Mouse (Mus musculus) heart, postnatal 14 days (tissue): ENCODE results near the gene Lrig1. TPM values are rescaled to one million over a fixed set of nuclear protein-coding genes. Genes with fewer than 3 reads are reported as not detected.
A peak's percentile ranks its signal among the peaks of the same experiment; 100 is the strongest.

Experiments
- DNase-seq, 2 experiments: peaks; one replicate each; pipeline ENCODE4 v3.0.0; 2021 to 2022
- intact Hi-C: fragments of 180-260 bp; cut with DNase I; formaldehyde crosslinking; loops from one replicate; pipeline ENCODE4 v1.15.1; 2025
- total RNA-seq, 2 experiments: library from RNA; stranded (reverse); gene quantifications; 2 replicates each; pipeline ENCODE4 v1.2.3; 2021

The Lrig1 gene
- total RNA-seq, 2 experiments from 2014 or later: 37.8 to 38.6 TPM

DNA sequence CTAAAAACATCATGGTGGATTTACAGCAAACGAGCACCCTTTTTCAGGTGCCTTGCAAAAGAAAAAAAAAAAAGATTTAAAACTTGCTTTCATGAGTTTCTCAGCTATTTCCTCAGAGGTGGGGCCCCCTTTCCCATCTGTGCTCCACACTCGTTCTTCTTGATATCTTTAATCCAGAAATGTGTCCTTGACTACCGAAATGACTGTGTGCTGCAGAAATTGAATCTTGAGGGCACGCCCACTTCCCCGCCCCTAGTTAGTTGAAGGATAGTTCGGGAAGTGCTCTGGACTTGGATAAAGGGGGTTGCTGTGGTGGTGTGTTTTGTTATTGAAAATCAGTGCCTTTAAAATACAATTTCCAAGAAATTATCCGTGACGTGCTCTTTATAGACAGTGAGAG, 654 bp upstream of the Lrig1 start:
- intact Hi-C loops: loop anchor here (5.0 to 10.0 kb wide), 3 partner anchors 112 to 267 kb away; no protein-coding TSS in a partner anchor
- peak; percentile 65 to 74 for DNase-seq

DNA sequence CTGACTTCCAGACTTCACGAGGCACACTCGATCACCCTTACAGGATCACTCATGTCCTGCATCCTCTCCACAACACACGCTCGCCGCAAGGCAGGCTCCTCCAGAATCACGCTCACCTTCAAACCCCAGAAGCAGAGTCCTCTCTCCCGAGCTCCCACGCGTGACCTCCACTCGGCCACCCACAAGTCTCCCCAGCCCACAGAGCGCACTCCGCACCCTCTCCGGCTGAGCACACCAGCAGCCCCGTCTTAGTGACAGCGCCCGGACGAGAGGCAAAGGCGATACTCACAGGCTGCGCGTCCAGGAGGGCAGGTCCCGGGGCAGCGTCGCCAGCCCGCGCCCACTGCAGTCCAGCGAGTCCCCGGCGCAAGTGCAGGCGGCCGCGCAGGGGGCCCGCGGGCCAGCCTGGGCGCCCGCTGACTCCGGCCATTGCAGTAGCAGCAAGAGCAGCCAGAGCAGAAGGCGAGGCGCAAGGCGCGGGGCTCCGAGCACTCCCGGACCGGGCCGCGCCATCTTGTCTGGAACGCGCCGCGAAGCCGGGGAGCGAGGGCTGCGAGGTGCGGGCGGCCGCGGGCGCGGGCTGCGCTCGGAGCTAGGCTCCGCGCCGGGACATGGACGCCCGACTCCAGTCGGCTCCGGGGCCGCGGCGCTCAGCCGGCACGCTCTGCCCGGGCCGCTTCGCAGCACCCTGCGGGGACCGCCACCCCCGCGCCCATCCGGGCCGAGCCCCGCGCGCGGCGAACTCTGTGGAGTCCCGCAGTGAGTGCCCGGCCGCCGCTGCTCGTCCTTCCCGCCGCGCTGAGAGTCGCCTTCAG, 578 bp downstream of the Lrig1 start:
- intact Hi-C loops: loop anchor here (5.0 kb wide), 3 partner anchors 37 to 77 kb away; no protein-coding TSS in a partner anchor
- DNase-seq: peak; percentile 56 to 60

DNA sequence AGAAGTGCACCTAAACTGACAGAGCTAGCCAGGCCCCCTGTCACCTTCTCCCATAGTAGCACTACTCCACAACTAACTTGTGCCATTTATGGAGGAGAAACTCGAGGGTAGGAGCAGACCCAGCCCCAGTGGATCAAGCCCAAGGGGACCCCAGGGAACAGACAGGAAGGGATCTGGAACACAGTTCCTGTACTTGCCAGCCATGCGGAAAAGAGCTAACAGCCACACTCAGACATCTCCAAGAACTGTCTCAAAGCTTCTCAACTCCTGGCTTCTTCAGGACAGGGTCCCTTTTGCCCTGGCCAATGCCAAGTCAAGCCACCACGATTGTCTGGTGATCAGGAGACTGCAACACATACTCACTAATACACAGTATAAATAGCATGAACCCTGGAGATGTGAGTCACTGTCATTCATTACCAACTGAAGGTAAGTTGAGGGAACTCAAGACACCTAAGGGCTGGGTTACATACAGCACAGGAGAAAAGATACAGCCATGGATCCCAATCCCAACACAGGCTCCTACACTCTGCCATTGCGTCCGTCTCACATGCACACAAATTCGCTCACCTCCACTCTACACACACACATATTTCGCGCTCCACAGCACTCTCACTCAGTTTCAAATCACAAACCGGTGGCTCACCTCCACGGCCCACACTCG, 1.3 kb downstream of the Lrig1 start:
- DNase-seq: no peak
- intact Hi-C loops: loop anchor here (5.0 kb wide), 3 partner anchors 36 to 76 kb away; no protein-coding TSS in a partner anchor

DNA sequence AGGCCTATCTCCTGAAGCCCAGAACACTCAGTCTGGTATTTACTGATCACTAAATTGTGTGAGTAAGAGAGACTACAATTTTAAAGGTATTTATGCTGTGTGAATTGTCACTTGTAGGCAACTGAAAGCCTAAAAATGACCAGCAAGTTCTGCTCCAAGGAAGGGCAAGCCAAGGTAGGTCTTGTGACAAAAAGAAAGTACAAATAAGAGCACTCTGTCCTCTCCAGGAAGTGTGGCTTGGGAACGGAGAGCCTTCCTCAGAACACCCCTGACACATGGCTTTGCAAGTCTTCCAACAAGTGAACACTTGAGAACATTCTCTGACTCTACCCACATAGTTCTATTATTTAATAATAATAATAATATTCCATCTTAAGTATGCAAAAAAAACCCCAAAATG, 2.5 kb downstream of the Lrig1 start:
- intact Hi-C loops: loop anchor here (5.0 kb wide), 3 partner anchors 35 to 75 kb away; no protein-coding TSS in a partner anchor
- no peak for DNase-seq

DNA sequence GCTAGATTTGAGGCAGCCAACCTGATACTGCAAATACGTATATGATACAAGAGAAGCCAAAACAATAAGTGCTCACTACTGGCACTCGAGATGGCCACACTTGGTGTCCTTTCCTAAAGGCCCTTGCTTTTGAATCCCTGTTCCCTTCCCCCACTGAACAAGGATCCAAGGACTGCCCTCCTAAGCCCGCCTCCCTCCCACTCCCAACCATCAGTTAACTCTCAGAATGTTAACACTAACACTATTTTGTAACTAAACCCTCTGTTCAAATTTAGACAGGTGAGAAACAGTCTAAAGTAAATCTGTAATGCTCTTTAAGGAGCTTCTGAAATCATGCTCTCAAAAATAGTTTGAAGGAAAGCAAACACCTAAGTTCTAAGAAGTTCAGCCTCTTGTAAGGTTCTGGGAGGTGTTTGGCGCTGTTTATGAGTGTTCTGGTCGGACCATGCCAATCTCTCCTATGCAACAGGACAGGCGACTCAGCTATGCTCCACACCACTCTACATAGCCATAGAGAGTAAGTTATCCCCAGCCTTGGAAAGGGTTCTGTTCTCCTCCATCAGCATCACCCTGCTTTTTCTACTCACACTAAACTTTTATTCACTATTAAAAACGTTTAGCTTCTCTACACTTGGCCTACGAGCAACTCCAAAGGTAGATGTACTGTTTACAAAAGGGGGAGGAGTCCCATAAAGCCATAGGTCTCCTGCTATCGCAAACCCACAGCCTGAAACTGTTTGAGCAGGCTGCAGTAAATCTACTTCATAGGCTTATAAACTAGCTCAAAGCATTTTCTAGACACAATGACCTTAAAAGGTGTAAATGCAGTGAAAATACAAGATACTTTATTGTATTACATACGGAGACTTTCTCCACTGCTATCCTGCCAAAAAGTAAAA, 3.5 kb downstream of the Lrig1 start:
- DNase-seq: no peak
- intact Hi-C loops: loop anchor here (5.0 kb wide), 3 partner anchors 34 to 74 kb away; no protein-coding TSS in a partner anchor

DNA sequence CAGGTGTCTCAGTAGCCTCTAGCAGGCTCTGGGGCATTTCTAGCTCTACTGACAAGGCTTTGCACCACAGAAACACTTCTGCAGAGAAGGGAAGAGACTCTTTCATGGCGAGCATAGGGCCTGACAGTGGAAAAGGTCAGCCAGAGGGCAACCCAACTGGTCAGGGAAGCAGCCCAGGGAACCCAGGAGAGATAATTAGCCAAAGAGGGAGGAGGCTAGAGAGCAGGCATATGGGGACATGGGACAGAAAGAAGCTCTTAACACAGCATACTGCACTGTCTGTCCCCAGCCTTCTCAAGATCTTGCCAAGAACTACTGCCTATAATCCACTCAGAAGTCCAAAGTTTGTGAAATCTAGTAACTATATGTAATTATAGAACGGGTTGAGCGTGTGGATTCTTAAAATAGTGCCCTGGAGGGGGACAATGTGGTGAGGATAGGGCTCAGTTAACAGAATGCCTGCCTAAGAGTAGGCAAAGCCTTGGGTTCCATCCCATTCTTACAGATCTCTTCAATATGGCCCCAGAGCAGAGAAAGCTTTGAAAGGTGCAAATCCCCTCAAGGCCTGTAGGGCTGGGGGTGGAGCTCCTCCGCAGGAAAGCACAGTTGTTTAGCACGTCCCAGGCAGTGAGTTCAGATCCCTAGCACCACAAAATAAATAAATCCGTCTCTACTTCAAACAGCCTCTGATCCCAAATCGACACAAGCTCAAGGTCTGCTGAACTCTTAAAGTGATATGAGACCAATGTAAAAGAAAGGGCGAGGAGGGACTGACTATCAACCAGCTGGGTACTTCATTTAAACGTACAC, 4.6 kb downstream of the Lrig1 start:
- DNase-seq: no peak
- intact Hi-C loops: loop anchor here (5.0 kb wide), 3 partner anchors 33 to 73 kb away; no protein-coding TSS in a partner anchor

DNA sequence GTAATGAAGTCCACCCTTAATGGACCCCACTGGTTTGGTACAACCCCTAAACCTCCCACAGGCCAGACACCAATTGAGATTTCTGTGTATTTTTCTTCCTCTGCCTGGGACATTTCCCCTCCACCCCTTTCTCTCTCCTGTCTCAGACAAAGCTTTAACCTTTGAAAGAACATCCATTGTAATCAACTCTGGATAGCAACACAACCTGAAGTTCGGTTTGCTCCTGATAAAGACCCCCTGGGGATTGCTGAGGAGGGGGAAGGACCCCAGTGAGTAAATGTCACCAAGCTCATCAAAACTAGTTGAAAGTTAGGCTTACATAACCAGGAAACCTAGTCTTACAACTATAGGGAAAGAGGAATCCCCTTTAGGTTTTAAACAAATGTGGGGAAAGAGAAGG, 5.5 kb downstream of the Lrig1 start:
- DNase-seq: no peak
- intact Hi-C loops: no loop called here

DNA sequence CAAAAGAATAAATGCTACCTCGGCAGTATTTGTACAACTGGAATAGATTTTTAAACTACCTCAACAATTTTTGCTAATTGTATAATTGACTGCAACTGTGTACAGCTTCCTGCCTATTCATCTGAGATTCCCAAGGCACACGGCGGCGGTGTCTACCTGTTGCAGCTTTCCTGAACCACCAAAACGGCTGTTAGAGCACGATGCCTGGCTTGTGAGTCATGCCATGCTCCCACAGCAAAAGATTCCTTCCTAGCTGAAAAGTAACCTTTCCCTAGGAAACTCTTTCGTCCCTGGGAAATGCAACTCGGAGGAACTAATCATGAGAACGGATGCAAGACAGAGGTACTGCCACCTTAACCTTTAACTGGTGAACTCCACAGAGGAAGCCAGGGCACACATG, 6.9 kb downstream of the Lrig1 start:
- intact Hi-C loops: no loop called here
- DNase-seq: no peak

DNA sequence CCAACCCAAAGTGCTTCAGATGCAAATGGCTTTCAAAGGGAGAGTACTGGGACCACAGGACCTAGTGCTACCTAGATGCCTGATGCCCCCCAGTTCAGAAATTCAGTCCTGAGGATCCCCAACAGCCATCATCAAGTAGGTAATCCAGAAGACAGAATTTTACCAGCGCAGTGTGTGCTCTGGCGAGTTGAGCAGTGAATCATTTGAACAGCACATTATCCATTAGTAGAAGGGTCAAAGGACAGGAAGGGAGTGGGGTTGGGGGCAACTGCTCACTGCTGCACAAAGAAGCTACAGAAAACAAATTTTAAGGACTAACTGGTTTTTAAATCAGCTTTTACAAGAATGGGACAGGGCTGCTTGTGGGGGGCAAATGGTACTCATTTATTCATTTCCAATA, 8.0 kb downstream of the Lrig1 start:
- intact Hi-C loops: no loop called here
- no peak for DNase-seq

DNA sequence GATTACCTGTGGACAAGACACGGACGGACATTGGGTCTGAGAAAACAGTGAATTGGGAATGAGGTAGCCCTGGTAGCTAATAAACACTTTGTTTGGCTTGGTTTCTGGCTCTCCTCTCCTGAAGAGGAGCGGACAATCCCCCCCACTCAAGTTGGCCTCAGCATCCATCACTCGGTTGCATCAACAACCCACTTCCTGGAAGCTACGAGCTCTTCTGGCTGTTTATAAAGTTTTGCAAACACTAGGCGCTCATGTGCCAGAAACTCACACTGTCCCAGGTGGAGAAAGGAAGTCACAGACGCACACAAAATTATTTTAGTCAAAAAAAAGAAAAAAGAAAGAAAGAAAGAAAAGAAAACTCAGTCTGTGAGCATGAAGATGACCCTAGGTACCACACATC, 9.7 kb downstream of the Lrig1 start:
- DNase-seq: no peak
- intact Hi-C loops: no loop called here

DNA sequence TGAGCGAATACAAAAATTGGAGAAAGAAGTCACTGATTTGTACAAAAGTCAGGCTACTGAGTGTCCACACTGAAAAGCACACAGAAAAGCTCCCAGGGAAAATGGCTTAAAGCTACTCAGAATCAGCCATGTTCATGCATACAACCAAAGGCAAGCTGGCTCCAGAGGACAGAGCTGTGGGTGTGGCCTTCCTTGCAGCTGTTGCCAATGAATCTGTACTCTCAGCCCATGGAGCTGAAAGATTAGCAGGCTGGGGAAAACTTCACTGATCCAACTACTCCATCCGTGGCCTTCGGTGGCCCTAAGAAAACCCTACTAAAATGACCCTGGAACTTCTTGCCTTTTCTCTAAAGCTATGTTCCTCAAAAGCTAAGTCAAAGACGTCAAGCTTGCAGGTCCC, 11.2 kb downstream of the Lrig1 start:
- intact Hi-C loops: no loop called here
- peak; percentile 44 to 65 for DNase-seq

DNA sequence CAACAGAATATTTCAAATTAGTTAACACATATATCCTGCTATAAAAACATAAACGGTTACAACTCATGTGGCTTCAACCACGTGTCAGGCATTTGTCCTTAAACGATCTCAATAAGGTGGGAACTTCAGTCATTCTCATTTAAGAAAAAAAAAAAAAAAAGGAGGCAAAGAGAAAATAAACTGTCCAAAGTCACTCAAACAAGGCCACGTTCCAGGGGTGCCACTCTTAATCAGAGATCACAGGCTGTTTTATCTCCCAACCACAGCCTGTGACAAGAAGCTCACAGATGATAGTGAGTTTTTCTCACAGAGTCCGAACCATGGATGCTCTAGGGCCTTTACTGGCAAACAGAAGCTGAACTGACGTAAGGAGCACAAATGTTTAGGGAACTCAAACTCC, 13.9 kb downstream of the Lrig1 start:
- DNase-seq: no peak
- intact Hi-C loops: no loop called here

DNA sequence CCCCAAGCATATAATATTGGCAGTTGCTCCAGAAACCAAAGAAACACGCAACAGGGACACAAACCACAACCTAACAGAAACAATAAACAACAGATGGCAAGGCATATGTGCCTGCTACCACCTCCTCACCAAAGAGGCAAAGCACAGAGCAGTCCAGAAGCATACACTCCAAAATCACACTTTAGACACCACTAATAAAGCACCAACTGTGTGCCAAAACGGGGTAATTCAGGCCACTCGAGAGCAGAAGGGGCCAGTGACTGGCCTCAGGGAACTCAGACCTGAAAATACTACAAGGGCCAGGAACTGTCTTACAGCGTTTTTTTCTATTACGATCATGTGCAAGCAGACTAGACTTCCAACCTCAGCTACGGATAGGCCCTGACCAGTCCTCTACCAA, 14.3 kb downstream of the Lrig1 start:
- DNase-seq: no peak
- intact Hi-C loops: no loop called here

DNA sequence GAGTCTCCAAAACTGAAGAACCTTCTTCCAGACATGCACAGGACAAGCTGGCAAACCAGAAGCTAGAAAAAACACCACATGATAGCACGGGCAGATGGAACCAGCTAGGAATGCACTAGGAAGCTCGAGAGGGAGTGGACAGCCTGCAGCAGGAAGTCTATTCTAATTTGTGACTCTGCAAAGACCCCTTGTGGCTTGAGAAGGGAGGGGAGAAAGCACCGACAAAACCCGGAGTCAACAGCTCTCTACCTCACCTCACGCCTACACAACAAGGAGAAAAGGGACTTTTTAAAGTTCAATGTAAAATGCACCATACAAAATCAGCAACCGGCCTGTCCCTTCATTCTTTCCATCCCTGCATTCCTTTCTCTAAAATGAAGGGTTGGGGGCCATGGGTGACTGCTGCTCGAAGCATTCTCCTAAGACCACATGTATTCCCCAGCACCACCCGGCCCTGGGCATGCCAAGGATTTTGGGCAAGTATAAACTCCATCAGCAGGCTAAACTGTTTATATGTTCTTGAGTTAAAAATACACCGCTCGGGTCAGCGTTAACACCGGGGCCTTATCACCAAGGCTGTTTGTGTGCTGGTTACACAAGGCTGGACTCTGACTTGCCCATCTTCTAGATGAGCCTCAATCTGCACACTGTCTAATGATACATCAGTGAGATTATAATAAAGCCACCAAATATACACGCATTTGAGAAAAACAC, 15.0 kb downstream of the Lrig1 start:
- intact Hi-C loops: no loop called here
- no peak for DNase-seq

DNA sequence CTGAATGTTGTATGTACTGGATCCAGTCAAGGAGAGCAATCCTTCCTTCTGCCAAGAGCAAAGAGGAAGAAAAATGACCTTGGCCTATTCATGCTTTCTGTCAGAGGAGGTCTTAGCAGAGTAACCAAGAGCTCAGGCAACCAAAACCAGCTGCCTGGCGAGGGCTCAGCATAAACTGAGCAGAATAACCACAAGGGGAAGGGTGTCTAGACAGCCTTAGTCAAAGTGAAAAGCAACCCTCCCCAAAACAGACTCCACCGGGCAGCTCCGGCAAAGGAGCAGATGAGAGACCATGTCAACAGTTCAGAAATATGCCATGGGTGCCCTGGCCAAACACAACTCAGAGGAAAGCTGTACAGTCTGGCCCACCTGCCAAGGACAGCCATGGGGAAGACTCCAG, 16.3 kb downstream of the Lrig1 start:
- DNase-seq: no peak
- intact Hi-C loops: no loop called here

DNA sequence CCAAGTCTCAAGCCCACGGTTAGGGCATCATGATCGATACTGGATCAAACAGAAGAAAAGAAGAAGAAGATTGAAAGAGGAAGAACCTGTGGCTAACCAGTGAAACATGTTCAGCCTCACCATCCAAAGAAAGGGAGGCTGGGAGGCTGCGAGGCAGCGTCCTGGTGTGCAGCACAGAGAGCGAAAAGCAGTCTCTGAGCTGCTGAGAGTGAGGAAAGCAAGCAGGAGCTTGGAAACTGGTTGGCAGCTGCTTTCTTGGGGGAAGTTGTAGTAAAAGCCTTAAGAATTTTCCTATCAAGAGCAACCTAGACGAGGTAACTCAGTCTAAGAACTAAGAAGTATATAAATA, 17.7 kb downstream of the Lrig1 start:
- no peak for DNase-seq
- intact Hi-C loops: no loop called here

DNA sequence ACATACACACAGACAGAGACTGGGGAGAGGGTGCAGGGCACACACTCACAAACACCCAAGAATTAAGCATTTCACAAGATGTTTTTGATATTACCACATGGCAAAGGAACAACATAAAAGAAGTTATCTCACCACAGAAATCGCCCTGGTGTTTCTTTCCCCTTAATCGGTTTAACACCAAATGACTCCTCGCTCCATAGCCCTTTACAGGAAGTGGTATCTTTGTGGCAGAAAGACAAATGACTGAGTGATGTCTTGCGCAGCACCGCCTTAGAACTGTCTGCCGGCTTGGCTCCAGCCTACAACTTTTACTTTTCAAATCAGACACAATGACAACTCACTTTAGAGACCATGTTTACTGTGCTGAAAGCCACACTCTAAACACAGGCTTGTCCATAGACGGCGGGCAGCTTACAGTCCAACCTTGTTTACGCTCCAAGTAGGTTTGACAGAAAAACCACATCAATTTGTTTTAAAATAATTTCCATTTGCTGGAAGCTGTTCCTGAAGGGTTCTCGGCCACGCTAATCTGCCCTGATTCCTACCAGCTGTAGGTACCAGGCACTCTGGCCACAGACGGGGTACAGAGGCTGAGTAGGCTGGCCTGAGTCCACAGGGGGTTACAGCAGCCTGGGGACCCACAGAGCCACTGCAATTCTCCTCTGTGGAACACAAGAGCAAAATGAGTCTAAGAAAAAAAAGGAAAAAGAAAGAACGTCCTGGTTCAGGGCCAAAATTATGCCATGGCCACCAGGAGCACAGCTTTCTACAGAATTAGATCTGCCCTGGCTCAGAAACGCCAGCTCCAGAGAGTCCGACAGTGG, 18.3 kb downstream of the Lrig1 start:
- no peak for DNase-seq
- intact Hi-C loops: no loop called here

DNA sequence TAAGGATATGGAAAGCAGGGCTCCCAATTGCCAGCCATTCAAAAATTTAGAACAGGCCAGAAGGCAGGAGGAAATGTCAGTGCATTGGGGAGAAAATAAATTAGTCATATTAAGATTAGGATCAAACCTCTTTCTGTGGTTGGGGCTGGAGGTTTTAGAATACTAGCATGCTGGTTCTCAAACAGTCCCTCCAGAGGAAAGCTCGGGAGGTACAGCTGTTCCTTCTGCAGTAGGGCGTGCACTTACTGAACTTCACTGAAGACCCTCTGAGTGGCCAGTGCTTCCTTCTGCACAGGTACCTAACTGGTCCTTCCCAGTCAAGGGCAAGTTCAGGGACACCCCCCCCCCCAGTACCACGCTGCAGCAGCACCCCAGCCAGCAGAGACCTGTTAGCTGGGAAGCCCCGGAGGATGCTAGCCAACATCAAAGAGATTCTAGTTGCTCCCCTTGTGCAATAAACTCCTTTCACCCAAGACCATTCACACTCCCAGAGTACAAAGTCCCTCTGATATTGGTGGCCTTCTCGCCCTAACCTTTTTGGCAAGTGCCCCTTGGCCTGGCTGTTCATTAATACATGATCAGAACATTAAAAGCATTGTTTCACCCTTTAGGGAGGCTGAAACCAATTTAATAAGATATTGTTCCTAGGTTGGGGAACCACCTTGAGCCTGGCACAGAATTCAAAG, 19.1 kb downstream of the Lrig1 start:
- intact Hi-C loops: no loop called here

More for the DNA sequence above, 19.1 kb downstream of the Lrig1 start:
- DNase-seq: no peak
